Mouse (Mus musculus) limb, embryonic 11.5 days (tissue): ENCODE data around the gene Tirap. TPM values are rescaled to one million over a fixed set of nuclear protein-coding genes. Genes with fewer than 3 reads are reported as not detected.

Experiments
- ATAC-seq: fragments of 200-750 bp; cut with Nextera tagmentation; 2 replicates; pipeline ENCODE4 v1.8.0; 2017; ENCODE audit warnings: low read depth; ENCODE audit not compliant: insufficient number of reproducible peaks, low FRiP score, low TSS enrichment
- DNase-seq: peaks from one replicate; pipeline ENCODE4 v3.0.0-alpha.2; 2015; ENCODE audit warnings: low spot score
- H3K27ac ChIP-seq: fragments of 300-500 bp; sonication (generic); replicated peaks from 2 replicates; pipeline ENCODE4 v1.5.1; 2014; ENCODE audit warnings: low read depth, mild to moderate bottlenecking, low read length
- H3K27me3 ChIP-seq: fragments of 300-500 bp; sonication (generic); 2 replicates; pipeline ENCODE4 v1.6.1; 2014; ENCODE audit warnings: mild to moderate bottlenecking, low read length, mixed read lengths; ENCODE audit not compliant: control insufficient read depth, insufficient read depth
- H3K36me3 ChIP-seq: fragments of 300-500 bp; sonication (generic); 2 replicates; pipeline ENCODE4 v1.6.1; 2014; ENCODE audit warnings: mild to moderate bottlenecking, low read length, moderate library complexity, mixed read lengths; ENCODE audit not compliant: control insufficient read depth, insufficient read depth
- H3K4me1 ChIP-seq: fragments of 300-500 bp; sonication (generic); 2 replicates; pipeline ENCODE4 v1.6.1; 2014; ENCODE audit warnings: low read length, mixed read lengths; ENCODE audit not compliant: control insufficient read depth, insufficient read depth
- H3K4me2 ChIP-seq: fragments of 300-500 bp; sonication (generic); 2 replicates; pipeline ENCODE4 v1.6.1; 2014; ENCODE audit warnings: low read depth, mild to moderate bottlenecking, moderate library complexity; ENCODE audit not compliant: severe bottlenecking
- H3K4me3 ChIP-seq: fragments of 300-500 bp; sonication (generic); 2 replicates; pipeline ENCODE4 v1.5.1; 2014; ENCODE audit warnings: low read depth, low read length
- H3K9ac ChIP-seq: fragments of 300-500 bp; sonication (generic); 2 replicates; pipeline ENCODE4 v1.6.1; 2014; ENCODE audit warnings: mild to moderate bottlenecking, low read length
- H3K9me3 ChIP-seq: fragments of 300-500 bp; sonication (generic); 2 replicates; pipeline ENCODE4 v1.6.1; 2016; ENCODE audit warnings: low read length; ENCODE audit not compliant: control insufficient read depth
- WGBS: fragments of 180-500 bp; shearing (Covaris S2); extraction: QIAGEN DNeasy Blood & Tissue Kit; methylation state at CpG from one replicate; pipeline ENCODE4 v1.1.7; 2014; 5-methylcytosine and 5-hydroxymethylcytosine counted together
- polyA plus RNA-seq: library from polyadenylated mRNA; unstranded; fragments of >200 nt; fragmentation: Nextera tagmentation; extraction: Ambion mirVana; gene quantifications from 2 replicates; pipeline ENCODE4 v1.2.1, GENCODE M21; 2014

Gene Tirap
- polyA plus RNA-seq, 1 experiment from 2014 or later: 19.1 TPM

GRCm38 (mm10) chr9:35166144-35166797 lies 33.8 kb downstream of the Tirap start:
- 40% methylated on average over 3 of the region's 3 CpGs for WGBS
- H3K9me3 ChIP-seq: no peaks in the 10 kb centered on the region
- H3K4me1 ChIP-seq: no peaks in the 10 kb centered on the region
- H3K27ac ChIP-seq: no peak overlapping the region
- no peak overlapping the region for H3K9ac ChIP-seq
- ATAC-seq: 0 out of 2 replicates have a peak, but pooled peaks have one; percentile 39
- H3K27me3 ChIP-seq: no peaks in the 10 kb centered on the region
- no peak overlapping the region for H3K4me3 ChIP-seq
- peak; percentile 29 for DNase-seq
- H3K36me3 ChIP-seq: no peaks in the 10 kb centered on the region; the same call in 1 of the 2 replicates
- no peak overlapping the region for H3K4me2 ChIP-seq

GRCm38 (mm10) chr9:35164142-35164874 lies 35.8 kb downstream of the Tirap start:
- Histone ChIP-seq H3K4me3 (no peak overlapping the region), H3K9me3 (no peaks in the 10 kb centered on the region), H3K27me3 (no peaks in the 10 kb centered on the region), H3K36me3 (no peaks in the 10 kb centered on the region), H3K9ac (no peak overlapping the region), H3K4me1 (no peaks in the 10 kb centered on the region), H3K4me2 (no peak overlapping the region), H3K27ac (no peak overlapping the region)
- no peak for DNase-seq
- WGBS: 81% methylated on average over 5 of the region's 5 CpGs
- ATAC-seq: no peak

GRCm38 (mm10) chr9:35163011-35163690 lies 36.9 kb downstream of the Tirap start:
- no peak overlapping the region for H3K4me2 ChIP-seq
- no peak overlapping the region for H3K9ac ChIP-seq
- H3K27ac ChIP-seq: no peak overlapping the region
- H3K4me3 ChIP-seq: no peak overlapping the region
- DNase-seq (no peak), ATAC-seq (no peak)
- H3K9me3 ChIP-seq: no peaks in the 10 kb centered on the region
- H3K4me1 ChIP-seq: no peaks in the 10 kb centered on the region
- no peaks in the 10 kb centered on the region for H3K36me3 ChIP-seq
- no peaks in the 10 kb centered on the region for H3K27me3 ChIP-seq
- 95% methylated on average over 11 of the region's 11 CpGs for WGBS

GRCm38 (mm10) chr9:35161721-35162120 lies 38.4 kb downstream of the Tirap start:
- H3K27me3 ChIP-seq: no peaks in the 10 kb centered on the region
- no peak overlapping the region for H3K9ac ChIP-seq
- no peak overlapping the region for H3K4me3 ChIP-seq
- H3K9me3 ChIP-seq: no peaks in the 10 kb centered on the region
- no peaks in the 10 kb centered on the region for H3K4me1 ChIP-seq
- H3K36me3 ChIP-seq: no peaks in the 10 kb centered on the region
- no peak overlapping the region for H3K4me2 ChIP-seq
- no peak overlapping the region for H3K27ac ChIP-seq
- WGBS: 90% methylated on average over 7 of the region's 7 CpGs
- ATAC-seq: no peak
- no peak for DNase-seq

GRCm38 (mm10) chr9:35160662-35161061 lies 39.4 kb downstream of the Tirap start:
- H3K9me3 ChIP-seq: no peaks in the 10 kb centered on the region
- ATAC-seq: no peak
- no peaks in the 10 kb centered on the region for H3K4me1 ChIP-seq

GRCm38 (mm10) chr9:35158477-35158876 lies 41.6 kb downstream of the Tirap start:
- ATAC-seq: no peak
- DNase-seq: no peak
- Histone ChIP-seq H3K4me1 (no peaks in the 10 kb centered on the region), H3K4me3 (no peak overlapping the region), H3K36me3 (no peaks in the 10 kb centered on the region), H3K27ac (no peak overlapping the region), H3K9me3 (no peaks in the 10 kb centered on the region), H3K27me3 (no peaks in the 10 kb centered on the region), H3K9ac (no peak overlapping the region), H3K4me2 (no peak overlapping the region)
- WGBS: 90% methylated on average over 3 of the region's 3 CpGs

More at GRCm38 (mm10) chr9:35160662-35161061, 39.4 kb downstream of the Tirap start:
- no peak for DNase-seq
- Histone ChIP-seq H3K4me2 (no peak overlapping the region), H3K4me3 (no peak overlapping the region), H3K9ac (no peak overlapping the region), H3K27me3 (no peaks in the 10 kb centered on the region), H3K27ac (no peak overlapping the region), H3K36me3 (no peaks in the 10 kb centered on the region)
- WGBS: 85% methylated on average over 2 of the region's 2 CpGs

- ATAC-seq: no peak
These were observed 43.2 kb downstream of the Tirap start for GRCm38 (mm10) chr9:35156862-35157261.

GRCm38 (mm10) chr9:35156002-35156710 lies 43.9 kb downstream of the Tirap start:
- DNase-seq (no peak), ATAC-seq (no peak)
- Histone ChIP-seq H3K4me3 (no peak overlapping the region), H3K27ac (no peak overlapping the region), H3K9ac (no peak overlapping the region), H3K36me3 (no peaks in the 10 kb centered on the region), H3K9me3 (no peaks in the 10 kb centered on the region), H3K4me2 (no peak overlapping the region), H3K27me3 (no peaks in the 10 kb centered on the region), H3K4me1 (no peaks in the 10 kb centered on the region)
- 91% methylated on average over 5 of the region's 5 CpGs for WGBS

More at GRCm38 (mm10) chr9:35156862-35157261, 43.2 kb downstream of the Tirap start:
- Histone ChIP-seq H3K36me3 (no peaks in the 10 kb centered on the region), H3K27me3 (no peaks in the 10 kb centered on the region), H3K4me2 (no peak overlapping the region), H3K27ac (no peak overlapping the region), H3K4me3 (no peak overlapping the region), H3K4me1 (no peaks in the 10 kb centered on the region), H3K9ac (no peak overlapping the region), H3K9me3 (no peaks in the 10 kb centered on the region)
- 55% methylated on average over 4 of the region's 4 CpGs for WGBS
- DNase-seq: no peak
